In the genomic region with DNA sequence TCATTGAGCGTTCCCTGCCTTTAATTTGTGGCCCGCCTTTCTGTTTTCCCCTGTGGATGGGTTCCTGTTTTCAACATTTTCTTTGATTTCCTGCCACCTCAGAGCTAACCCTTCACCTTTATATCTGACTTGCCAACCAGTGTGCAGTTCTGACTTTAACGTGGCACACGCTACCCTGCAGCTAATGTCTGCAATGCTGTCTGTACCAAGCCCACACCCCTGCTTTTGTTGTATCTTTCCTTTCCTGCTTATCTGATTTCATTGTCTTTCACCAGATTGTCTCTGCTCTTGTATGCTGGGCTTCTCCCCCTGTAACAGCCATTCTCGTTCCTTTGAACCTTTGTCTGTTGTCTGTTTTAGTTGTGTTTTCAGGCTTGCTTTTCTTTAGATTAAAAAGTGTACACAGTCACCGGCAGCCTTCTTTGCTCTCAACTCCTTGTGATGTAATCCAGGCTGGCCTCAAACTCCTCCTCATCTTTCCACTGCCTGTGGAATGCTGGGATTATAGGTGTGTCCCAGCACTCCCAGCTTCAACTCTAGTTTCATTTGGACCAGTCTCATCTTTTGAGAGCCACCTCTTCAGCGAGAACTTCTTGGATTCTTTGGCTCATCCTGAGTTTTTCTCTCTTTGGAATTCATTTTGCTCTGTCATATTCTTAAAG, we compare ENCODE assay signal across 13 mouse cellular contexts. TPM values are rescaled to one million over a fixed set of nuclear protein-coding genes. Genes with fewer than 3 reads are reported as not detected.
DNase-seq lines count a peak whose midpoint lies in the region; ATAC-seq and TF ChIP-seq lines count a peak whose summit lies in the region.
"Had no signal": no experiment of that assay in that cellular context is flagged by ENCODE, and none has a peak within 500 bp of the region (broad histone marks: within the 10 kb centered on the region; RNA-seq: fewer than 3 reads in every experiment).

No protein-coding gene starts in this region.

- no peak overlapping the region for H3K4me2 ChIP-seq in kidney, embryonic 15.5 days
- peak overlapping the region; percentile 53 for H3K4me2 ChIP-seq in myocyte (ENCODE audit: low read depth)
- no peak overlapping the region for H3K4me2 ChIP-seq in neural tube, embryonic 15.5 days

- H3K4me1 ChIP-seq in kidney, embryonic 15.5 days = peaks cover 51% of the 10 kb centered on the region
- H3K4me1 ChIP-seq in neural tube, embryonic 15.5 days = peaks cover 12% of the 10 kb centered on the region

- H3K9me3 ChIP-seq in kidney, embryonic 15.5 days (replicated peaks) = no peaks in the 10 kb centered on the region
- H3K9me3 ChIP-seq in neural tube, embryonic 15.5 days (replicated peaks) = no peaks in the 10 kb centered on the region

- peak; percentile 44 for DNase-seq in adrenal gland, postnatal 10 days
- no peak for DNase-seq in adrenal gland, adult 2 months
- no peak for DNase-seq in kidney, adult 11 months
- DNase-seq in ZHBTc4 (ENCODE audit: low read depth, low spot score) = peak; percentile 52
- DNase-seq in left cerebral cortex, postnatal 4 days = no peak
- DNase-seq: cerebellum, postnatal 10 days had no signal

- peaks cover 9% of the 10 kb centered on the region for H3K36me3 ChIP-seq in kidney, embryonic 15.5 days
- H3K36me3 ChIP-seq in myocyte (ENCODE audit: control insufficient read depth, insufficient read depth) = no peaks in the 10 kb centered on the region
- no peaks in the 10 kb centered on the region; the same call in 1 of the 2 replicates for H3K36me3 ChIP-seq in neural tube, embryonic 15.5 days

- H3ac ChIP-seq in myocyte (ENCODE audit: control insufficient read depth, insufficient read length) = no peak overlapping the region

- 0 out of 2 replicates have a peak overlapping the region, but pooled peaks have one; percentile 29 for H3K27ac ChIP-seq in kidney, embryonic 15.5 days
- H3K27ac ChIP-seq in neural tube, embryonic 15.5 days (replicated peaks) = no peak overlapping the region

- no peaks in the 10 kb centered on the region for H3K27me3 ChIP-seq in kidney, embryonic 15.5 days
- H3K27me3 ChIP-seq in myocyte (ENCODE audit: control insufficient read depth, insufficient read depth, insufficient read length) = no peaks in the 10 kb centered on the region
- no peaks in the 10 kb centered on the region for H3K27me3 ChIP-seq in neural tube, embryonic 15.5 days (replicated peaks)
- H3K27me3 ChIP-seq: limb, embryonic 12.5 days; Patski had no signal

- no peak for ATAC-seq in kidney, embryonic 15.5 days (replicated peaks; ENCODE audit: low FRiP score)
- ATAC-seq in neural tube, embryonic 15.5 days (ENCODE audit: low FRiP score) = no peak
- ATAC-seq: hindbrain, embryonic 16.5 days; Patski had no signal

- no peak overlapping the region for H3K9ac ChIP-seq in kidney, embryonic 15.5 days
- no peak overlapping the region for H3K9ac ChIP-seq in neural tube, embryonic 15.5 days (replicated peaks)
- H3K9ac ChIP-seq: limb, embryonic 12.5 days had no signal

- TF ChIP-seq POLR2A in myocyte (IDR thresholded peaks at IDR 0.05; ENCODE audit: insufficient read length, low read depth) = no peak

- peaks cover 13% of the 10 kb centered on the region for H3K79me2 ChIP-seq in myocyte (ENCODE audit: control insufficient read depth, insufficient read depth)

- no peak overlapping the region for H3K4me3 ChIP-seq in kidney, embryonic 15.5 days (replicated peaks)
- H3K4me3 ChIP-seq in myocyte = peak overlapping the region; percentile 0
- no peak overlapping the region for H3K4me3 ChIP-seq in neural tube, embryonic 15.5 days (replicated peaks)
- H3K4me3 ChIP-seq: layer of hippocampus, adult 2 months; limb, embryonic 12.5 days had no signal

- intact Hi-C loops in left cerebral cortex, postnatal 4 days (cut with DNase I) = no loop called here

- WGBS in kidney, embryonic 15.5 days = 55% methylated on average over 7 of the region's 7 CpGs
- 75% methylated on average over 7 of the region's 7 CpGs for WGBS in neural tube, embryonic 15.5 days

TF ChIP-seq in myocyte, 11 proteins besides CTCF, POLR2A, EP300 and RAD21:
- no peak for TF ChIP-seq MYOG (IDR thresholded peaks at IDR 0.05; ENCODE audit: control insufficient read depth in 1 of 3, insufficient read depth in 1 of 3, insufficient read length in 2 of 3, low read depth in 2 of 3)
- peak; percentile 75 for TF ChIP-seq CEBPB (IDR thresholded peaks at IDR 0.05; ENCODE audit: insufficient read depth, poor library complexity, severe bottlenecking)

RNA-seq across cellular contexts. Expression of a gene that starts 18.2 kb away (rescaled TPM):
- total RNA-seq in adrenal gland, postnatal 10 days (2021) = 10 to 100 TPM; 35.2 to 44.3 TPM
- total RNA-seq in adrenal gland, adult 2 months (2021) = 10 to 100 TPM; 25.1 to 29.7 TPM
- 9.1 and 9.7 TPM in 2 replicates for polyA plus RNA-seq in adrenal gland, adult 2 months (2012; rRNA removed)
- polyA plus RNA-seq in kidney, embryonic 15.5 days (2015; fragmentation: Nextera tagmentation; extraction: Ambion mirVana) = 38.1 and 39.8 TPM in 2 replicates
- 22.5 TPM for polyA plus RNA-seq in myocyte (2012; fragmentation: generic; extraction: Trizol)
- 10.9 and 16.9 TPM in 2 replicates for polyA plus RNA-seq in neural tube, embryonic 15.5 days (2015; fragmentation: Nextera tagmentation; extraction: Ambion mirVana)
- total RNA-seq in left cerebral cortex, postnatal 4 days (2021) = 10 to 100 TPM; 76.5 to 80.0 TPM

Comparison
In these comparisons a context has a peak if more than half of its experiments do, and no peak if none do; other contexts are left out.
1. DNase-seq: peak in adrenal gland, postnatal 10 days (single experiment) and ZHBTc4 (single experiment); none in adrenal gland, adult 2 months (single experiment), kidney, adult 11 months (single experiment) and left cerebral cortex, postnatal 4 days (single experiment).